Mouse (Mus musculus) ovary, adult 18-20 months (tissue): ENCODE results near the gene Brca1.
"Not testable (repeated sequence)": the region's sequence is repeated elsewhere in the genome, so short reads cannot be mapped to it uniquely, and the experiment has no call there.

ENCODE experiments used
- DNase-seq: peaks from one replicate; pipeline ENCODE4 v3.0.0; 2022; ENCODE audit warnings: low spot score, mixed read lengths

The Brca1 gene

GRCm38 (mm10) chr11:101551751-101552475 is at the start of gene Brca1, which contains the start of gene Nbr1:
Brca1 (minus strand) TSS chr11:101551955.
Nbr1 (plus strand) TSS chr11:101552149.
- peak; percentile 84 for DNase-seq

GRCm38 (mm10) chr11:101599156-101599555 is 47.4 kb upstream of the Brca1 start, which contains the start of gene Gm11634:
Gm11634 (minus strand) TSS chr11:101599256.
- no peak for DNase-seq

GRCm38 (mm10) chr11:101589989-101590624 is 38.4 kb upstream of the Brca1 start:
- DNase-seq: no peak

- DNase-seq: no peak
These were observed 37.7 kb upstream of the Brca1 start for GRCm38 (mm10) chr11:101589444-101589843.

- DNase-seq: no peak
These were observed 37.1 kb upstream of the Brca1 start for GRCm38 (mm10) chr11:101588868-101589267.

- peak; percentile 16 for DNase-seq
These were observed 35.9 kb upstream of the Brca1 start for GRCm38 (mm10) chr11:101587676-101588075.

- no peak for DNase-seq
These were observed 34.0 kb upstream of the Brca1 start for GRCm38 (mm10) chr11:101585805-101586204.

GRCm38 (mm10) chr11:101585031-101585430 is 33.3 kb upstream of the Brca1 start:
- DNase-seq: not testable (repeated sequence)

GRCm38 (mm10) chr11:101583205-101583604 is 31.4 kb upstream of the Brca1 start:
- no peak for DNase-seq

GRCm38 (mm10) chr11:101582054-101583035 is 30.6 kb upstream of the Brca1 start, which contains the start of gene Tmem106a:
Tmem106a (plus strand) TSS chr11:101582242.
- peak; percentile 41 for DNase-seq

- DNase-seq: no peak
These were observed 29.5 kb upstream of the Brca1 start for GRCm38 (mm10) chr11:101581081-101581764.

GRCm38 (mm10) chr11:101576116-101576515 is 24.4 kb upstream of the Brca1 start:
- no peak for DNase-seq

GRCm38 (mm10) chr11:101568421-101568820 is 16.7 kb upstream of the Brca1 start:
- no peak for DNase-seq

- DNase-seq: no peak
These were observed 10.6 kb upstream of the Brca1 start for GRCm38 (mm10) chr11:101562391-101562790.

- DNase-seq: no peak
These were observed 5.2 kb upstream of the Brca1 start for GRCm38 (mm10) chr11:101556954-101557353.

GRCm38 (mm10) chr11:101556541-101556940 is 4.8 kb upstream of the Brca1 start:
- no peak for DNase-seq

- no peak for DNase-seq
These were observed 1.7 kb upstream of the Brca1 start for GRCm38 (mm10) chr11:101553354-101553930.

- DNase-seq: peak; percentile 99
These were observed 933 bp upstream of the Brca1 start for GRCm38 (mm10) chr11:101552476-101553300.

GRCm38 (mm10) chr11:101548526-101548925 is 3.2 kb downstream of the Brca1 start:
- no peak for DNase-seq

- DNase-seq: no peak
These were observed 7.6 kb downstream of the Brca1 start for GRCm38 (mm10) chr11:101544132-101544531.
